Mouse (Mus musculus): ENCODE measurements around the gene Golm1.

Gene Golm1

GRCm38 (mm10) chr13:59676316-59677229 lies 962 bp upstream of the Golm1 start:
- no peak for DNase-seq (ENCODE audit: low read depth, low spot score)

GRCm38 (mm10) chr13:59674761-59675150 lies 855 bp downstream of the Golm1 start:
- DNase-seq (ENCODE audit: low read depth, low spot score): no peak

- DNase-seq (ENCODE audit: low read depth, low spot score): no peak
Observed at GRCm38 (mm10) chr13:59674215-59674614, 1.4 kb downstream of the Golm1 start.

- no peak for DNase-seq (ENCODE audit: low read depth, low spot score)
Observed at GRCm38 (mm10) chr13:59673597-59673996, 2.0 kb downstream of the Golm1 start.

DNA sequence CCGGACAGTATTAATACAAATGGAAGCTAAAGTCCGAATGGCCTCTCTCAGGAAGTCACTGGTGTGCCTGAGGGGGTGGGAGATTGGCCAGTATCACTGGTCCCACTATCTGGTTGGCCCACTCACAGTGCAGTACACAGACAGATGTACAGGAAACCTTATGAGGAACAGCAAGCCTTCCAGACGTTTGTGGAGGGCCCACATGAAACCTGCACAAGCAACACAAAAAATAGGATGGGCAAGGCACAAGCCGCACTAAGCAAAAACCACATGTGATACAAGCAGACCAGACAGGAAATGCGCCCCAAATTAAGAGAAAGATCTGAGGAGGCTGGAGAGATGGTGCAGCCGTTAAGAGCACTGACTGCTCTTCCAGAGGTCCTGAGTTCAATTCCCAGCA lies 3.4 kb downstream of the Golm1 start:
- DNase-seq (ENCODE audit: low read depth, low spot score): no peak

DNA sequence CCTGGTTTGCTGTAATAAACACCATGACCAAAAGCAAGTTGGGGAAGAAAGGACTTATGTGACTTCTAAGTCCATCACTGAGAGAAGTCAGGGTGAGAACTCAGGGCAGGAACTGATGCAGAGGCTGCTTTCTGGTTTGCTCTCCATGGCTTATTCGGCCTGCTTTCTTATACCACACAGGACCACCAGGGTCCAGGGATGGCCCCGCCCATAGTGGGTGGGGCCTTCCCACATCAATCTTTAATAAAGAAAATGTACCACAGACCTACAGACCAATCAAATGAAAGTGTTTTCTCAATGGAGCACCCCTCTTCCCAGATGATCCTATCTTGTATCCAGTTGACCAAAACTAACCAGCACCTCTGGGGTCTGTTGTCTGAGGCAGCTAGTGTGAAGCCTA lies 4.1 kb downstream of the Golm1 start:
- DNase-seq (ENCODE audit: low read depth, low spot score): no peak

- DNase-seq (ENCODE audit: low read depth, low spot score): no peak
Observed at GRCm38 (mm10) chr13:59669946-59670345, 5.7 kb downstream of the Golm1 start.

DNA sequence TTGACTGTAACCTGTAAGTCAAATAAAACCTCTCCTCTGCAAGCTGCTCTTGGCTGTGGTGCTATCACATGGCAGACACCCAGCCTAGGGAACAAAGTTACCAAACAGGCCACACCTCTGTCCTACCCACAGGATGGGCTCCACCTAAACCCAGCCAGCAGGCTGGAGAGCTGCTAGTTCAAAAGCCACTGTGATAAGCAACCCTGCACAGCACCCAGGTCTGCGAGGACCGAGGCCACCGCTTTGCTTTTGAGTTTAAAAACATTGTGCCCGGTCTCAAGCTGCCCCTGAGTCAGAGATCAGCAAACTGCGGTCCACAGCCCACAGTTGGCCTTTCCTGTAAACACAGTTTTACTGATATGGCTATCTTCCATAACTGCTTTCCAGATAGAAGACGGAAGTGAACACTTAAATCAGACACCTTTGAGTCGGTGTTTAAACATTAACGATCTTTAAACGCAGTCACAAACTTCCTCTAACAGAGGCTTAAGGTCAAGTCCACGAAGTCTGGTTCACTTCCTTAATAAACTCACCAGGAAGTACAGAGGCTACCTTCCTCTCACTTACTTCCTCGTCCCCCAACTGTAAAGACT lies 7.0 kb downstream of the Golm1 start:
- no peak for DNase-seq (ENCODE audit: low read depth, low spot score)

DNA sequence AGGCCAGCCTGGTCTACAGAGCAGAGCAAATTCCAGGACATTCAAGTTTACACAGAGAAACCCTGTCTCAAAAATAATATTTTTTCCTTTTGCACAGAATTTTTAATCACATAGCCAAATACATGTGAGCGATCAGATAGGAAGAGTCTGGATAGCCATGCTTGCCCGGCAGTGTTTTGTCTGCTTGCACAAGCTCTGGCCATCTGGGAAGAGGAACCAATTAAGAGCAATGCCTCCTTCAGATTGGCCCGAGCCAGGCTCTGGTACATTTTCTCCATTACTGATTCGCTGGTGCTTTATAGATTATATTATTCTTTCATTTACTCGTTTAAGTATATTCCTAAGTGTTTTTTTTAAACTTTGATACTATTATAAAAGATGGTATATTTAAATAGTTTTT lies 7.8 kb downstream of the Golm1 start:
- no peak for DNase-seq (ENCODE audit: low read depth, low spot score)

GRCm38 (mm10) chr13:59663939-59664712 lies 11.5 kb downstream of the Golm1 start:
- DNase-seq (ENCODE audit: low read depth, low spot score): no peak

- DNase-seq (ENCODE audit: low read depth, low spot score): no peak
Observed at GRCm38 (mm10) chr13:59661966-59662365, 13.6 kb downstream of the Golm1 start.

DNA sequence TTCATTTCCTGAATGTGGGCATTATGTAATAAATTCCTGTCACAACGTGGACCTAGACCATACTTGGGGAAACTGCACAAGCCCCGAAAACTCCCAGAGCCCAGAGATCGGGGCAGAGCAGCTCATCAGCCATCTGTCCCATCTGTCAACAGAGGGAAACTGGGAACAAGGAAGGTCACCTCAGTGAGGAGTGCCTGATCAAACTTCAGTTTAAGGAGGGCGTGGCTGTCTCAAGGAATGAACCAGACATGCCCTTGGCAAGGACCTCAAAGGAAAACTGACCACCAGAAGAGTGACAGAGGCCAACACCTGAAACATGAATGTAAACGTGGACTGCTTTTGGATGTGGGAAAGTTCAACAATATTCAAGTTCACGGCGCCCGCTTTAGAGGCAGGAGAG lies 14.2 kb downstream of the Golm1 start:
- no peak for DNase-seq (ENCODE audit: low read depth, low spot score)

DNA sequence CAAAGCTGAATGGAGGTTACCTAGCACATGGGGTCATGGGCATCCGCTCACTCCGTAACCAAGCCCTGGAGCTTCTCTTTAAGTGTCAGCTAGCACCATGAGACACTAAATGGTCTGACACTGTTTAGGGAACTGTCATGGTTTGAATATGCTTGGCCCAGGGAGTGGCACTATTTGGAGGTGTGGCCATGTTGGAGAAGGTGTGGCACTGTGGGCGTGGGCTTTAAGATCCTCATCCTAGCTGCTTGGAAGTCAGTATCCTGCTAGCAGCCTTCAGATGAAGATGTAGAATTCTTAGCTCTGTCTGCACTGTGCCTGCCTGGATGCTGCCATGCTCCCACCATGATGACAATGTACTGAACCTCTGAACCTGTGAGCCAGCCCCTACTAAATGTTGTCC lies 15.2 kb downstream of the Golm1 start:
- DNase-seq (ENCODE audit: low read depth, low spot score): no peak

DNA sequence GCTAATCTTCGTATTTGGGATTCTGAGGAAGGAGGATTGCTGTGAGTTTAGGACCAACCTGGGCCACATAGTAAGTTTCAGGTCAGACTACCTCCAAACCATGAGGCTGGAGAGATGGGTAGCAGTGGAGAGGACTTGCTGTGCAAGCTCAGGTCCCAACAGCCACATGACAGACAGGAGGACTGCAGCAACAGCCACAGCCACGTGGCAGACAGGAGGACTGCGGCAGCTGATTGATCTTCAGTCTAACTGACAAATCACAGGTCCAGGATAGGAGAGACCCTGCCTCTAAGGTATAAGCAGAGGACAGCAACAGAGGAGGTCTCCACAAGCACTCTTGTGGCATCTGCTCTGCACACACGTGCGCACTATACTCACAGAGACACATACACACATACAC lies 17.8 kb downstream of the Golm1 start:
- no peak for DNase-seq (ENCODE audit: low read depth, low spot score)

DNA sequence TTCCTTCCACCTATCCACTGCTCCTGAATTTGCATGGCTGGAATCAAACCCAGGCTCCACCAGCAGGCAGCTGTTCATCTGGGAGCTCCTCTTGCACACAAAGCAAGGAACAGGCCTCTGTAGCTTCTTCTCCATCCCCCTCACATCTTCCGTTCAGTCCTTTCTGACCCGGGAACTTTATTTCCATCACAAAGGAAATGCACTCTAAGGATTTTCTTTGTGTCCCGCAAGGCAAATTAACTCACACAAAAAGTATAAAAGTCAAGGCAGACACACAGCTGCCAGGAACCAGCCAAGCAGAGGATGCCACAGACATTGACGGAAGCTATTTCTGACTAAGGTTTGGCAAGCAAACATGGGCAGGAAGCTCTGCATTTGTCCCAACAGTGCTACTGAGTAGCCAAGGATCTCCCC lies 18.6 kb downstream of the Golm1 start:
- DNase-seq (ENCODE audit: low read depth, low spot score): no peak

- DNase-seq (ENCODE audit: low read depth, low spot score): no peak
Observed at GRCm38 (mm10) chr13:59656316-59656832, 19.2 kb downstream of the Golm1 start.

- DNase-seq (ENCODE audit: low read depth, low spot score): no peak
Observed at GRCm38 (mm10) chr13:59655718-59656315, 19.8 kb downstream of the Golm1 start.

- no peak for DNase-seq (ENCODE audit: low read depth, low spot score)
Observed at GRCm38 (mm10) chr13:59654465-59654864, 21.1 kb downstream of the Golm1 start.

DNA sequence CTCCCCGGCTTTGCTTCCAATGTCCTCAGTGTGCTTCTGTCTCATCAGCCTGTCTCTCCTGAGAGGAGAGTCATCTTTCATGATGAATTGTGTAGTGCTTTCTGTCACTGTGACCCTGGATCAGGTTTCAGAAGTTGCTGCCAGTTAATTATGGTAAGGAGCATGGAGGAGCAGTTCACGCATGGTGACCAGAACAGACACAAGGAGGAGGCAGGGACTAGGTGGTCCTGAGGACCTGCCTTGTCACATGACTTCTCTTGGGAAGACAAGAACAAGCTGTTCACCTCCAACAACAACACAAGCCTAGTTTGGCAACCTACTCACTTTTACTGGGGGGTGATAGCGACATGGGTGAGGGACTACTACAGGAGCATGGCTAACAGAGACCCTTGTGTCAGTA lies 22.5 kb downstream of the Golm1 start:
- no peak for DNase-seq (ENCODE audit: low read depth, low spot score)

DNA sequence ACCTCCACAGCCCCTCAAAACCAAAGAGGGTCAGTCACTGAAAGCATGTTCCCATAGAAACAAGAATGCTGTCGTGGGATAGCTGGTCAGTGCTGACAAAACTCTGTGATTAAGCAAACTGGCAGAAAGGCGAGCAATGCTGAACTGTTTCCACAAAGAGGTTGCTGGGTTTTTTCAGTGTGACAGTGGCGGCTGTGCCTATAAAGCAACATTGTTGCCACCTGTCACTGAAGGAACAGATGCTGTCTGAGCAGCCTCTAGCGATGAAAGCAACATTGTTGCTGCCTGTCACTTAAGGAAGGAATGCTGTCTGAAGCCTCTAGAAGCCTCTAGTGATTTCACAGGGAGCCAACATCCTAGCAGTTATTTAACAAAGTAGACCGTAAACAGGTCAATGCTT lies 23.0 kb downstream of the Golm1 start:
- DNase-seq (ENCODE audit: low read depth, low spot score): no peak

DNA sequence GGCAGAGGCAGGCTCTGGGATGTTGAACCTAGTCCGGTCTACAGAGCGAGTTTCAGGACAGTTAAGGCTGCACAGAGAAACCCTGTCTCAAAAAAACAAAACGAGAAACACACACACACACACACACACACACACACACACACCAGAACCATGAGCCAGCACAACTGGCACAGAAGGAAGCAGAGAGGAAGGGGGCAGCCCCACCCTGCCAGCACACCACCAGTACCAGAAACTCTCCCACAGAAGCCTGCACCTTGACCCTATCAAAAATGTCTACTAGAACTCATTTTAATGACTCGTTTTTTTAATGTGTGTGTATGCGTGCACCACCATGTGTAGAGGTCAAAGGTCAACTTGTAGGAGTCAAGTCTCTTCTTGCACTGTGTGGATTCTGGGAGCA lies 25.8 kb downstream of the Golm1 start:
- DNase-seq (ENCODE audit: low read depth, low spot score): no peak

DNA sequence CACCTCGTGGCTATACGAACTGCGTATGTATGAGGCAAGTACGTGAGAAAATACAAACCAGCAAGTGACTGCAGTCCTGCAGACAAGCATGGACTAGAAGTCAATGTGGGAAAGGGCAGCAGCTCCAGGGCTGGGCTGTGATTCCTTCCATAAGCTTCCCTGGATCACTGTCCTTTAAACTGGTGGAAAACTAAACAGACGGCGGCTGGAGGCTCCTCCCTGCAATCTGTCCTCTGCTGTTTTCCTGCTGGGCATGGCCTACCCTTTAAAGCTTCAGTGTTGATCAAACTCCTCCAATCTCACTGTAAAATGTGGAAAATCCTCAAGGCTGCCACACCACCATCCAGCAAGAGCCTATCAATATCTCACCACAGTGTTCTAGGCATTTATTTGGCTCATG lies 27.0 kb downstream of the Golm1 start:
- no peak for DNase-seq (ENCODE audit: low read depth, low spot score)

Data from retina, postnatal 7 days (tissue).